Mouse (Mus musculus) CH12.LX (cell line): ENCODE measurements around the gene Gm21663.

Experiments
- CHD1 ChIP-seq: IDR thresholded peaks from 2 replicates; pipeline ENCODE4 v1.6.1; 2012; ENCODE audit warnings: low read depth, low read length, improper control_type of control experiment, inconsistent platforms
- CHD2 ChIP-seq: IDR thresholded peaks from 2 replicates; pipeline ENCODE4 v1.6.1; 2011; ENCODE audit warnings: low read length, improper control_type of control experiment
- CTCF ChIP-seq, 2 experiments: IDR thresholded peaks in 1 of 2; conservative IDR thresholded peaks in 1 of 2; 2 replicates each; pipeline ENCODE4 v1.5.1; 2011 to 2012; ENCODE audit warnings: low read depth in 2 of 2, low read length in 2 of 2, improper control_type of control experiment in 1 of 2, inconsistent platforms in 1 of 2, mild to moderate bottlenecking in 1 of 2, moderate library complexity in 1 of 2
- EP300 ChIP-seq: IDR thresholded peaks from 2 replicates; pipeline ENCODE4 v1.6.1; 2011; ENCODE audit warnings: low read length, improper control_type of control experiment
- GABPA ChIP-seq: IDR thresholded peaks from 2 replicates; pipeline ENCODE4 v1.6.1; 2012; ENCODE audit warnings: low read depth, low read length, improper control_type of control experiment, inconsistent platforms; ENCODE audit not compliant: insufficient replicate concordance
- MAZ ChIP-seq: IDR thresholded peaks from 2 replicates; pipeline ENCODE4 v1.6.1; 2012; ENCODE audit warnings: low read depth, mild to moderate bottlenecking, inconsistent platforms, low read length, improper control_type of control experiment, moderate library complexity
- MYC ChIP-seq: IDR thresholded peaks from 2 replicates; pipeline ENCODE4 v1.6.1; 2011; ENCODE audit warnings: low read depth, mild to moderate bottlenecking, improper control_type of control experiment, low read length
- POLR2A ChIP-seq: IDR thresholded peaks from 2 replicates; pipeline ENCODE4 v1.6.1; 2011; ENCODE audit warnings: low read depth, mild to moderate bottlenecking, improper control_type of control experiment, low read length
- SMC3 ChIP-seq: IDR thresholded peaks from 2 replicates; pipeline ENCODE4 v1.6.1; 2011; ENCODE audit warnings: low read depth, low read length, improper control_type of control experiment
- TCF12 ChIP-seq: IDR thresholded peaks from 2 replicates; pipeline ENCODE4 v1.6.1; 2014; ENCODE audit warnings: low read depth, mild to moderate bottlenecking, inconsistent platforms, low read length, improper control_type of control experiment
- USF1 ChIP-seq: IDR thresholded peaks from 2 replicates; pipeline ENCODE4 v1.6.1; 2014; ENCODE audit warnings: low read depth, mild to moderate bottlenecking, inconsistent platforms, low read length, improper control_type of control experiment
- ZC3H11A ChIP-seq: IDR thresholded peaks from 2 replicates; pipeline ENCODE4 v1.6.1; 2012; ENCODE audit warnings: low read depth, mild to moderate bottlenecking, inconsistent platforms, low read length, improper control_type of control experiment
- ZKSCAN1 ChIP-seq: IDR thresholded peaks from 2 replicates; pipeline ENCODE4 v1.6.1; 2012; ENCODE audit warnings: low read depth, inconsistent platforms, low read length, improper control_type of control experiment, borderline replicate concordance

DNA sequence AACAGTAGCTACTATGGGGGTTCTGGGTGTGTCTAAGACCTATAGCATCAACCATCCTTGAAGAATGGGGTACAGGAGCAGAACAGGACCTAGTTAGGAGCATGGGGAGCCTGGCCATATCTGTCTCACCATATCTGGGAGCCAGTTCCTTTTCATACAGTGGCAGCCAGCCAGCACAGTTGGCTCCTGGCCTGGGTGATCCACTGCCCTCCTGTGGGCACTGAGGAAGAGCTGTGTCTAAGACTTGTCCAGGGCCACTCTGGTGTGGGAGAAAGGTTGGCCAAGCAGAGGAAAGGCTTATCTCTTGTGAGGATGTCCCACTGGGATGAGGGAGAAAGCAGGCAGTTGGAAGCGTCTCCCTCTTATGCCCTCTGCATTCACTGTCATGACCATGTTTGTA lies 50.9 kb downstream of the Gm21663 start:
- TF ChIP-seq CTCF (conservative IDR thresholded peaks at IDR 0.05 in 1 of 2, IDR thresholded peaks at IDR 0.05 in 1 of 2; ENCODE audit: low read depth in 2 of 2, low read length in 2 of 2), result no peak
- no peak for TF ChIP-seq EP300
- no peak for TF ChIP-seq ZKSCAN1
- no peak for TF ChIP-seq POLR2A
- TF ChIP-seq TCF12, result no peak
- no peak for TF ChIP-seq CHD1
- TF ChIP-seq CHD2, result no peak
- no peak for TF ChIP-seq USF1
- no peak for TF ChIP-seq MYC
- no peak for TF ChIP-seq SMC3
- no peak for TF ChIP-seq ZC3H11A
- no peak for TF ChIP-seq GABPA
- TF ChIP-seq MAZ, result no peak
